Mouse (Mus musculus) frontal cortex, adult 2 months (tissue): ENCODE data around the gene Ascl5. TPM values are rescaled to one million over a fixed set of nuclear protein-coding genes. Genes with fewer than 3 reads are reported as not detected.
A peak's percentile ranks its signal among the peaks of the same experiment; 100 is the strongest.

ENCODE experiments used
- DNase-seq, 2 experiments: peaks; one replicate each; pipeline ENCODE4 v3.0.0; 2022; ENCODE audit warnings: low spot score in 1 of 2; ENCODE audit errors: extremely low spot score in 1 of 2
- polyA plus RNA-seq: library from polyadenylated mRNA; depleted of rRNA; stranded (reverse); fragments of >200 nt; gene quantifications from 2 replicates; pipeline ENCODE4 v1.2.3, GENCODE M21; 2012

Gene Ascl5
- polyA plus RNA-seq, 1 experiment = 1.0 TPM

GRCm38 (mm10) chr1:136047894-136048293 is 2.7 kb upstream of the Ascl5 start:
- no peak for DNase-seq

- DNase-seq = peak in 1 of 2 experiments; percentile 63
Measured at GRCm38 (mm10) chr1:136051013-136051315, 360 bp downstream of the Ascl5 start.

- DNase-seq = peak; percentile 67 to 90
Measured at GRCm38 (mm10) chr1:136051465-136051864, 861 bp downstream of the Ascl5 start.

GRCm38 (mm10) chr1:136052547-136052946 is 1.9 kb downstream of the Ascl5 start, which contains the start of gene Cacna1s:
TSS of gene Cacna1s (plus strand) at chr1:136052750.
- no peak for DNase-seq

- peak; percentile 78 for DNase-seq
Measured at GRCm38 (mm10) chr1:136055771-136056170, 5.2 kb downstream of the Ascl5 start.

- no peak for DNase-seq
Measured at GRCm38 (mm10) chr1:136058594-136058993, 8.0 kb downstream of the Ascl5 start.

GRCm38 (mm10) chr1:136061041-136061789 is 10.6 kb downstream of the Ascl5 start:
- peak in 1 of 2 experiments; percentile 93 for DNase-seq

- no peak for DNase-seq
Measured at GRCm38 (mm10) chr1:136061790-136062141, 11.2 kb downstream of the Ascl5 start.

- peak in 1 of 2 experiments; percentile 65 for DNase-seq
Measured at GRCm38 (mm10) chr1:136063991-136064390, 13.4 kb downstream of the Ascl5 start.

- DNase-seq = no peak
Measured at GRCm38 (mm10) chr1:136066621-136067020, 16.0 kb downstream of the Ascl5 start.

GRCm38 (mm10) chr1:136067579-136067978 is 17.0 kb downstream of the Ascl5 start:
- no peak for DNase-seq

GRCm38 (mm10) chr1:136076086-136076485 is 25.5 kb downstream of the Ascl5 start:
- DNase-seq = peak in 1 of 2 experiments; percentile 64

GRCm38 (mm10) chr1:136077656-136078055 is 27.1 kb downstream of the Ascl5 start:
- no peak for DNase-seq

GRCm38 (mm10) chr1:136081161-136081560 is 30.6 kb downstream of the Ascl5 start:
- DNase-seq = no peak

- DNase-seq = no peak
Measured at GRCm38 (mm10) chr1:136085988-136086685, 35.5 kb downstream of the Ascl5 start.

GRCm38 (mm10) chr1:136089368-136090165 is 39.0 kb downstream of the Ascl5 start:
- peak in 1 of 2 experiments; percentile 61 for DNase-seq

- DNase-seq = no peak
Measured at GRCm38 (mm10) chr1:136093726-136094125, 43.1 kb downstream of the Ascl5 start.

GRCm38 (mm10) chr1:136094807-136095206 is 44.2 kb downstream of the Ascl5 start:
- DNase-seq = no peak
